Mouse (Mus musculus) small intestine, adult 2 months (tissue): ENCODE measurements around the gene Bloc1s5. TPM values are rescaled to one million over a fixed set of nuclear protein-coding genes. Genes with fewer than 3 reads are reported as not detected.

ENCODE experiments used
- H3K27ac ChIP-seq: fragments of 200-500 bp; 2 replicates; pipeline ENCODE4 v1.5.1; 2012; ENCODE audit warnings: low read depth, low read length, control low read depth, inconsistent platforms; ENCODE audit not compliant: insufficient read depth
- H3K27me3 ChIP-seq: fragments of 200-500 bp; 2 replicates; pipeline ENCODE4 v1.6.1; 2012; ENCODE audit warnings: mild to moderate bottlenecking, moderate library complexity, low read length, inconsistent platforms; ENCODE audit not compliant: control insufficient read depth, insufficient read depth
- H3K36me3 ChIP-seq: fragments of 200-500 bp; 2 replicates; pipeline ENCODE4 v1.6.1; 2012; ENCODE audit warnings: mild to moderate bottlenecking, low read length, control low read depth, inconsistent platforms; ENCODE audit not compliant: control insufficient read depth, insufficient read depth
- H3K4me1 ChIP-seq: fragments of 200-500 bp; 2 replicates; pipeline ENCODE4 v1.6.1; 2012; ENCODE audit warnings: low read length, inconsistent platforms, mixed read lengths; ENCODE audit not compliant: control insufficient read depth, insufficient read depth, insufficient read length
- H3K4me3 ChIP-seq: fragments of 200-500 bp; 2 replicates; pipeline ENCODE4 v1.5.1; 2012; ENCODE audit warnings: low read depth, mild to moderate bottlenecking, control low read depth, inconsistent platforms, low read length, moderate library complexity
- CTCF ChIP-seq: fragments of 200-500 bp; IDR thresholded peaks from 2 replicates; pipeline ENCODE4 v1.5.1; 2012; ENCODE audit warnings: low read depth, mild to moderate bottlenecking, control low read depth, inconsistent platforms, low read length, moderate library complexity, mixed read lengths; ENCODE audit not compliant: insufficient replicate concordance, insufficient read length; ENCODE audit errors: extremely low read depth
- POLR2A ChIP-seq: fragments of 200-500 bp; IDR thresholded peaks from 2 replicates; pipeline ENCODE4 v1.6.1; 2012; ENCODE audit warnings: low read depth, mild to moderate bottlenecking, control low read depth, inconsistent platforms, low read length, moderate library complexity
- WGBS: fragments of 180-500 bp; shearing (Covaris S2); methylation state at CpG from one replicate; pipeline ENCODE4 v1.1.7; 2018; 5-methylcytosine and 5-hydroxymethylcytosine counted together
- polyA plus RNA-seq: library from polyadenylated mRNA; depleted of rRNA; stranded (reverse); fragments of >200 nt; gene quantifications from 2 replicates; pipeline ENCODE4 v1.2.3, GENCODE M21; 2012

Bloc1s5 gene
- polyA plus RNA-seq, 1 experiment = 2.0 TPM

DNA sequence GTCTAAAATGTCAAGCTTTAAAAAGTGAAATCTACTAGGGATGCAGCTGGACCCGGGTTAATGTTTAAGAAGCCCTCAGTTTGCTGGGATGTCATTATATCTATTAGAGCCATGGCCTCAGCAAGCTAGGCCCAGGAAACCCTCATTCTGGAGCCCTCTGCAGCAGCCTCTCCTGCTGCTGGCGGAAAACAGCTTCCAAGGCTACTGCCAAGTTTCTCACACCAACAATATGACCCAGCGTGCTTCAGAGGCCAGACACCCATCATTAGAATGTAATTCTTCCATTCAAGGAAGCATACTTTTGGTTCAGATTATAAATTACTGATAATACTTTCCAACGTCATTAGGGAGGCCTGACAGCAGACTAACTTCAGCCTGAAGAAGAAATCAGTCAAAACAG, 18.0 kb downstream of the Bloc1s5 start:
- TF ChIP-seq POLR2A = no peak
- no peak for TF ChIP-seq CTCF
- 68% methylated on average over 4 of the region's 4 CpGs for WGBS

DNA sequence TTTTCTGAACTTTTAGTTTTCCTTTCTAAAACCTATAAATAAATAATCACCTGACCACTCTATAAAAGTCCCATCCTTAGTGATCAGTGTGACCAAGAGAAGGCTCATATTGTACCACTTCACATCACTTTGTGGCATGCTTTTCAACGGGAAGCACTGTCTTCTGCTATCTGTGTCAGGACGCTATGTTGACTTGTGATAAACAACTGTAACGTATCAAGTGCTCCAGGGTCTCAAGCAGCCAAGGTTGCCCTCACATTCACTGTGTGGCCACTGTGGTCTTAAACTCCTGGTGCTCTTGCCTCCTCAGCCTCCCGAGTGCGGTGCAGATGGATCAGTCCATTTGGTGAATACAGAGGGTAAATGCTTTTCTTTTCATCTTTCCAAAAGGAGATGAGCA, 19.3 kb downstream of the Bloc1s5 start:
- peaks cover 4% of the 10 kb centered on the region; the same call in 1 of the 2 replicates for H3K36me3 ChIP-seq
- 85% methylated on average over 5 of the region's 5 CpGs for WGBS
- H3K4me1 ChIP-seq = no peaks in the 10 kb centered on the region
- H3K27ac ChIP-seq = no peak overlapping the region
- no peak overlapping the region for H3K4me3 ChIP-seq
- H3K27me3 ChIP-seq = no peaks in the 10 kb centered on the region
- TF ChIP-seq POLR2A = no peak
- TF ChIP-seq CTCF = no peak

More for the DNA sequence above, 18.0 kb downstream of the Bloc1s5 start:
- H3K4me1 ChIP-seq = no peaks in the 10 kb centered on the region
- peaks cover 2% of the 10 kb centered on the region; the same call in 1 of the 2 replicates for H3K36me3 ChIP-seq
- no peak overlapping the region for H3K27ac ChIP-seq
- H3K4me3 ChIP-seq = no peak overlapping the region
- no peaks in the 10 kb centered on the region for H3K27me3 ChIP-seq

DNA sequence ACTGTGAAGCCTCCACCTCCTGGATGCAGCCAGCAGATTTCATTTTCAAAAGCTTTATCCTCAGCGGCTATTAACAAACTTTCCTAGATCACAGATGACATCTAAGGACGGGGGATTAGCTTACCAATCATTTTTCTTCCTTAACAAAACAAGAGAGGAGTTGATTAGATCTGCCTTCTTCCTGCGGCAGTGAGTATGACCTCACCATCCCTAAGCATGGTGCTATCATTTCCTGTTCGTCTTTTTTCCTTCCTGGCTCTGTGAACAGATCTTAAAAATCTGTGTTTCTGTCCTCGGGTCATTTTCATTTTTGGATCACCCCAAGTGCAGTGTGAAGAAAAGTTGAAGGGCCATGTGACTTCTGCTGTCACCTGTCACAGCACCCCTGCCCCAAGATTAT, 20.6 kb downstream of the Bloc1s5 start:
- Histone ChIP-seq H3K36me3 (peaks cover 4% of the 10 kb centered on the region; the same call in 1 of the 2 replicates), H3K4me1 (no peaks in the 10 kb centered on the region), H3K4me3 (no peak overlapping the region), H3K27ac (no peak overlapping the region), H3K27me3 (no peaks in the 10 kb centered on the region)
- 65% methylated on average over 5 of the region's 5 CpGs for WGBS
- TF ChIP-seq CTCF (no peak), POLR2A (no peak)

DNA sequence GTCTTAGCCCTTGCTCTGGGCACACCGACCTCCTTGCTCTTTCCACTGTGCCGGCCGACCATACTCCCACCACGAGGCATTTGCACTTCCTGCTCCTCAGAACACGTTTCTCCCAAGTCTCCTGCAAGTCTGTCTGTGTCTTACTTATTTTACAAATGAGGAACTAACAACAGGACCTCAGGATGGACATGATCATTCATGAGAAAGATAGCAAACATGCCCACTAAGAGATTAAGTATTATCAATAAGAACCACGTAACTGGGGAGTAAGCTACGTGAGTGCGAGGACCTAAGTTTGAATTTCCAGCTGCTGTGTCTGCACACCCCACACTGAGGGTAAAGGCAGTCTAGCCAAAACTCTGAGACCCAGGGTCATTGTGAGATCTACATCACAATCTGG, 21.3 kb downstream of the Bloc1s5 start:
- Histone ChIP-seq H3K27me3 (no peaks in the 10 kb centered on the region), H3K4me1 (no peaks in the 10 kb centered on the region), H3K4me3 (no peak overlapping the region), H3K27ac (no peak overlapping the region), H3K36me3 (peaks cover 2% of the 10 kb centered on the region; the same call in 1 of the 2 replicates)
- WGBS = 79% methylated on average over 8 of the region's 8 CpGs
- TF ChIP-seq POLR2A (no peak), CTCF (no peak)

DNA sequence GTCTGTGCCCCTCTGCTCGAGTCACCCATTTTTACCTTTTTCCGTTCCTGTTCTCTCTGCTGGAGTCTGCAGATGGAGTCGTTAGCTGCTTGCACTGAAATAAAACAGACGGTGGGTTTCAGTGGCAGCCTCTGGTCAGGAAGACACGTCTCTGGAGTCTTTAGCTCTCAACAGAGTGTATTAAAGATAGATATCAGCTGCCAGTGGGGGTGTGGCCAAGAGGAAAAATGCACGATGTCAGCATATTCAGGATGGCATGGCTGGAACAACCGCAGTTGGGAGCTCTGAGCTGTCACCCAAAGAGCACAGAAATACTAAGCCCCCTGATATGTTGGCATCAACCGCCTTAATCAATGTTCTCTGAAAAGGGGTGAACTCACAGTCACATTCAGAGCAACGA, 22.3 kb downstream of the Bloc1s5 start:
- Histone ChIP-seq H3K27me3 (no peaks in the 10 kb centered on the region), H3K4me3 (no peak overlapping the region), H3K27ac (no peak overlapping the region), H3K4me1 (no peaks in the 10 kb centered on the region), H3K36me3 (peaks cover 5% of the 10 kb centered on the region; the same call in 1 of the 2 replicates)
- WGBS = 92% methylated on average over 9 of the region's 9 CpGs
- no peak for TF ChIP-seq CTCF
- TF ChIP-seq POLR2A = no peak

DNA sequence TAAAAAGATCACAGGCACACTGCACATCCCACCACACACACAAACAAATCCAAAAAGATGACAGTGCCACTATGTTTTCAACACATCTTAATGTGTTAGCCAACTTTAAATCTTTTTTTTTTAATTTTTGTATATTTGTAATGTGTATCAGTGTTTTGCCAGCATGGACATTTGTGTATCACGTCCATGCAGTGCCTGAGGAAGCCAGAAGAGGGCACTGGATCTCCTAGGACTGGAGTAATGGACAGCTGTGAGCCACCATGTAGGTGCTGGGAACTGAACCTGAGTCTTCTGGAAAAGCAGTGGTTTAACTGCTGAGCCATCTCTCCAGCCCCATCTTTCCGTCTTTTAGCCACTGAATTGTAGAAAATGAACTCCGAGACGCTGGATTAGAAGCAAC, 22.7 kb downstream of the Bloc1s5 start:
- Histone ChIP-seq H3K27ac (no peak overlapping the region), H3K36me3 (peaks cover 5% of the 10 kb centered on the region; the same call in 1 of the 2 replicates), H3K4me1 (no peaks in the 10 kb centered on the region), H3K27me3 (no peaks in the 10 kb centered on the region), H3K4me3 (no peak overlapping the region)
- 97% methylated on average over 4 of the region's 4 CpGs for WGBS
- TF ChIP-seq POLR2A = no peak
- no peak for TF ChIP-seq CTCF

DNA sequence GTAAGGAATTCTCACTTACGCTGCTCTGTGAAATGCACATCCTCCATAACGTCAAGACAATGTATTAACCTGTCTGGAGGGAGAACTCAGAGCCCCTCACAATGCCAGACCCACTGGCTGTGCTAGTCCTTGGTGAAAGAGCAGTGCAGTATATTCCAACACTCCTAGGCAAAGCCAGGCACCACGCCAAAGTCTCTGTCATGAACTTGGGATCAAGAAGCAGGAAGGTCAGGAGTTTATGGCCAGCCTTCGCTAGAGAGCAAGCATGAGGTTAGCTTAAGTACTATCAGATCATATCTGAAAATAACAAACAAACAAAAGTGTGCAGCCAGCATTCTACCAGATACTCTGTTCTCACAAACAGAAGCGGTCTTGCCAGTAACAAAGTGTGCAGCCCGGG, 24.6 kb downstream of the Bloc1s5 start:
- H3K4me3 ChIP-seq = no peak overlapping the region
- no peaks in the 10 kb centered on the region for H3K27me3 ChIP-seq
- 77% methylated on average over 6 of the region's 6 CpGs for WGBS
- H3K4me1 ChIP-seq = no peaks in the 10 kb centered on the region
- no peak overlapping the region for H3K27ac ChIP-seq
- TF ChIP-seq CTCF = no peak
- TF ChIP-seq POLR2A = no peak
- peaks cover 5% of the 10 kb centered on the region; the same call in 1 of the 2 replicates for H3K36me3 ChIP-seq

DNA sequence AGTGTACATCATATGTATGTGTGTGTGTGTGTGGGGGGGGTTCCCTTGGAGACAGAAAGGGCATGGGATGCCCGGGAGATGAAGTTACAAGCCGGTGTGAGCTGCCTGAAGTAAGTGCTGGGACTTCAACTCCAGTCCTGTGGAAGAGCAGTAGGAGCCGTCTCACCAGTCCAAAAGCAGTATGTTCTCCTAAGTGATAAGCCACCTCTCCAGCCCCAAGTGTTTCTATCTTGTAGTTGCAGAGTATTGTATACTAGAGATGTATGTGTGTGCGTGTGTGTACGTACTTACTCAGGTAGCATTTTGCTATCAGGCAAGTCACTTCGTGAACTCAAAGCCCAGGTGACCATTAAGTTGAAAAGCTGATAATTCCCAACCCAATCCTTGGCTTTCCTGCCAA, 27.8 kb downstream of the Bloc1s5 start:
- H3K36me3 ChIP-seq = peaks cover 13% of the 10 kb centered on the region
- no peak overlapping the region for H3K27ac ChIP-seq
- no peaks in the 10 kb centered on the region for H3K4me1 ChIP-seq
- no peaks in the 10 kb centered on the region for H3K27me3 ChIP-seq
- 89% methylated on average over 6 of the region's 6 CpGs for WGBS
- no peak overlapping the region for H3K4me3 ChIP-seq
- TF ChIP-seq CTCF (no peak), POLR2A (no peak)
